In the genomic region with DNA sequence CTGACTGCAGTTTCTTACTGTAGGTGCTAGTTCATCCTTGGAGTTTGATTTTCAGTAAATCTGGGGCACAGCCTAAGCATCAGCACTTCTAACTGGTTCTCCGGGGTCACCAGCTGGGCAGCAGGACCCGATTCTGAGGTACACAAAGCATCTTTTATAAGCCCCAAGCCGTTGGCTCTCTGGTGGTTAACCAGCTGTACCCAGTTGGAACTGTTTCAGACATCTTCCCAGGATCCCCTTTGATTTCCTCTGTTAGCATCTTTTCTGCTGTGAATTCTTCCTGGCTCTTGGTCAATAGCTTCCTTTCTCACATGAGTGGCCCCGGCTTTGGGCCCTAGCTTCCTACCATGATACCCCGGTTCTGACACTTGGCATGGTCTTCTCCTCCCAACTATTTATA, we compare ENCODE assay signal across 16 mouse cellular contexts. TPM values are rescaled to one million over a fixed set of nuclear protein-coding genes. Genes with fewer than 3 reads are reported as not detected.
DNase-seq lines count a peak whose midpoint lies in the region.
"Had no signal": no experiment of that assay in that cellular context is flagged by ENCODE, and none has a peak within 500 bp of the region (broad histone marks: within the 10 kb centered on the region; RNA-seq: fewer than 3 reads in every experiment).

No protein-coding gene starts in this region.

- intact Hi-C loops in left cerebral cortex, postnatal 14 days (cut with DNase I): no loop called here

- DNase-seq in heart, adult 11 months: peak; percentile 82
- DNase-seq in heart, adult 8-10 months (ENCODE audit: low spot score): no peak
- peak; percentile 21 to 43 for DNase-seq in left cerebral cortex, postnatal 14 days (ENCODE audit: low spot score in 2 of 2)
- DNase-seq in left cerebral cortex, adult 18-20 months (ENCODE audit: low spot score in 2 of 2): no peak
- peak; percentile 64 to 75 for DNase-seq in right cerebral cortex, postnatal 10 days (ENCODE audit: low spot score in 2 of 2)
- no peak for DNase-seq in right cerebral cortex, postnatal 4 days
- no peak for DNase-seq in lung, adult 18-20 months
- DNase-seq: adrenal gland, adult 2 months; cerebellum, adult 9-11 months; embryo, embryonic 11 days; gastrocnemius, postnatal 10 days; heart, adult 18-20 months; heart, postnatal 36 days; kidney, postnatal 36 days; lung, adult 2 months; thymus, postnatal 14 days had no signal

RNA-seq across cellular contexts. Expression of a gene that starts 26.6 kb away (rescaled TPM):
- not detected for total RNA-seq in heart, adult 8-10 months (2022)
- under 1 TPM; 0.20 to 0.23 TPM for total RNA-seq in left cerebral cortex, postnatal 14 days (2021)
- total RNA-seq in left cerebral cortex, adult 18-20 months (2021): under 1 TPM; 0.33 to 0.49 TPM
- total RNA-seq: adrenal gland, adult 2 months; gastrocnemius, postnatal 10 days; heart, adult 18-20 months; heart, postnatal 36 days had no signal

Comparison
In these comparisons a context has a peak if more than half of its experiments do, and no peak if none do; other contexts are left out.
1. DNase-seq: peak in heart, adult 11 months (single experiment), left cerebral cortex, postnatal 14 days (2 of 2) and right cerebral cortex, postnatal 10 days (2 of 2); none in heart, adult 8-10 months (single experiment), left cerebral cortex, adult 18-20 months (0 of 2), right cerebral cortex, postnatal 4 days (single experiment) and lung, adult 18-20 months (0 of 2).